Mouse (Mus musculus): ENCODE results near the gene Atxn10. TPM values are rescaled to one million over a fixed set of nuclear protein-coding genes. Genes with fewer than 3 reads are reported as not detected.
A peak's percentile ranks its signal among the peaks of the same experiment; 100 is the strongest.

Gene Atxn10
- polyA plus RNA-seq, 1 experiment from 2014 or later, result 182 TPM

- no peaks in the 10 kb centered on the region for H3K9me3 ChIP-seq (replicated peaks)
- H3K36me3 ChIP-seq, result peaks cover 34% of the 10 kb centered on the region
- no peak overlapping the region for H3K9ac ChIP-seq
- H3K27ac ChIP-seq, result 0 out of 2 replicates have a peak overlapping the region, but pooled peaks have one; percentile 4
- no peak overlapping the region for H3K4me3 ChIP-seq
- no peaks in the 10 kb centered on the region for H3K27me3 ChIP-seq
- no peak for ATAC-seq (replicated peaks; ENCODE audit: insufficient number of reproducible peaks, insufficient read depth, low FRiP score, low read depth)
- H3K4me2 ChIP-seq, result no peak overlapping the region
- 82% methylated on average over 4 of the region's 4 CpGs for WGBS
- H3K4me1 ChIP-seq (replicated peaks), result peaks cover 9% of the 10 kb centered on the region; the same call in 1 of the 2 replicates
Measured at GRCm38 (mm10) chr15:85359901-85360300, 23.9 kb downstream of the Atxn10 start.

GRCm38 (mm10) chr15:85364366-85364765 lies 28.3 kb downstream of the Atxn10 start:
- no peak overlapping the region for H3K4me2 ChIP-seq
- 87% methylated on average over 3 of the region's 3 CpGs for WGBS
- no peaks in the 10 kb centered on the region for H3K9me3 ChIP-seq (replicated peaks)
- H3K9ac ChIP-seq, result no peak overlapping the region
- H3K36me3 ChIP-seq, result peaks cover 53% of the 10 kb centered on the region
- H3K27me3 ChIP-seq, result no peaks in the 10 kb centered on the region
- H3K4me1 ChIP-seq (replicated peaks), result peaks cover under 1% of the 10 kb centered on the region; the same call in 1 of the 2 replicates
- no peak for ATAC-seq (replicated peaks; ENCODE audit: insufficient number of reproducible peaks, insufficient read depth, low FRiP score, low read depth)
- no peak overlapping the region for H3K27ac ChIP-seq
- H3K4me3 ChIP-seq, result no peak overlapping the region

DNA sequence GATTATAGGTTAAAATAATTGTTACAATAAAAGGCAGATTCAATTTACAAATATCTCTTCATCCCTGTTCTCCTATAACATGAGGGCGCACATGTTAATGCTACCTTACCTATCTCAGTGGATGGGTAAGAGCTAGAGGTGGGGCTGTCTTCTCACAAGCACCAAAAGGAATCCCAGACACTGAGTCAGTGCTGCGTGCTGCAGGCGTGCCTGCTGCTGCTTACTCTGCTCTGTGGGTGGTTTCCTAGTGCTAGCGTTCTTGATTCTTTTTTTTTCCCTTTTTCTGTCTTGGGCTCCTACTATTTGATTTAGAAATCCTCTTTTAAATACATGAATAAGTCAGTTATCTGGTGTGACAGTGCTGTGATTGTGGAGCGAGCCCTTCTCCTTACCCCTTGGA lies 30.9 kb downstream of the Atxn10 start:
- Histone ChIP-seq H3K36me3 (peaks cover 34% of the 10 kb centered on the region), H3K4me2 (no peak overlapping the region), H3K4me3 (no peak overlapping the region), H3K9ac (no peak overlapping the region), H3K4me1 (replicated peaks) (no peaks in the 10 kb centered on the region), H3K27ac (no peak overlapping the region), H3K27me3 (no peaks in the 10 kb centered on the region), H3K9me3 (replicated peaks) (no peaks in the 10 kb centered on the region)
- ATAC-seq (replicated peaks; ENCODE audit: insufficient number of reproducible peaks, insufficient read depth, low FRiP score, low read depth), result no peak
- 78% methylated on average over 5 of the region's 5 CpGs for WGBS

- Histone ChIP-seq H3K27me3 (no peaks in the 10 kb centered on the region), H3K4me2 (no peak overlapping the region), H3K9me3 (replicated peaks) (no peaks in the 10 kb centered on the region), H3K4me3 (no peak overlapping the region), H3K4me1 (replicated peaks) (no peaks in the 10 kb centered on the region), H3K27ac (no peak overlapping the region), H3K9ac (no peak overlapping the region), H3K36me3 (peaks cover 22% of the 10 kb centered on the region)
- 55% methylated on average over 3 of the region's 3 CpGs for WGBS
- no peak for ATAC-seq (replicated peaks; ENCODE audit: insufficient number of reproducible peaks, insufficient read depth, low FRiP score, low read depth)
Measured at GRCm38 (mm10) chr15:85369765-85370164, 33.7 kb downstream of the Atxn10 start.

- H3K4me2 ChIP-seq, result no peak overlapping the region
- H3K4me3 ChIP-seq, result no peak overlapping the region
- no peaks in the 10 kb centered on the region for H3K4me1 ChIP-seq (replicated peaks)
- no peak for ATAC-seq (replicated peaks; ENCODE audit: insufficient number of reproducible peaks, insufficient read depth, low FRiP score, low read depth)
- no peak overlapping the region for H3K9ac ChIP-seq
- no peaks in the 10 kb centered on the region for H3K27me3 ChIP-seq
- peaks cover 21% of the 10 kb centered on the region for H3K36me3 ChIP-seq
- no peaks in the 10 kb centered on the region for H3K9me3 ChIP-seq (replicated peaks)
- H3K27ac ChIP-seq, result no peak overlapping the region
Measured at GRCm38 (mm10) chr15:85373125-85373524, 37.1 kb downstream of the Atxn10 start.

DNA sequence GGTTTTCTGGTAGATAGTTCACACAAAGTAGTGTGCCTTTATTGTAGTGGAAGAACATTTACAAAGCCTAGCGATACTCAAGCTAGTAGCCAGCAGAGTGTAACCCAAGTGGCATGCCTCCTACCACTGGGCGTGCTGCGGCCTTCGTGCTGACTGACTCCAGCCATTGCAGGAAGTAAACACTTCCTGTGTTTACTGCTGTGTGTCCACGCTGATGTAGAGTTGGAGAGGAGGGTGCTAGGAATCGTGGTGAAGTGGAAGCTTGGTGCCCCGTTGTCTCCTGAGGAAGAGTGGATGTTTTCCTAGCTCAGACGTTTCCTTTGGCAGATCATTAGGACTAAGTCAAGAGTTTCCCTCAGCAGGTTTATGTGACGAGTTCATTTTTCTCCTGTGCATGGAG lies 47.4 kb downstream of the Atxn10 start:
- no peak overlapping the region for H3K4me3 ChIP-seq
- H3K27ac ChIP-seq, result no peak overlapping the region
- 0 out of 2 replicates have a peak, but pooled peaks cover 4% of the 10 kb centered on the region for H3K4me1 ChIP-seq (replicated peaks)
- peaks cover 25% of the 10 kb centered on the region for H3K36me3 ChIP-seq
- no peak overlapping the region for H3K4me2 ChIP-seq
- 72% methylated on average over 9 of the region's 9 CpGs for WGBS
- H3K9ac ChIP-seq, result no peak overlapping the region
- H3K9me3 ChIP-seq (replicated peaks), result no peaks in the 10 kb centered on the region
- ATAC-seq (replicated peaks; ENCODE audit: insufficient number of reproducible peaks, insufficient read depth, low FRiP score, low read depth), result no peak
- no peaks in the 10 kb centered on the region for H3K27me3 ChIP-seq

- Histone ChIP-seq H3K9ac (no peak overlapping the region), H3K9me3 (replicated peaks) (no peaks in the 10 kb centered on the region), H3K27ac (no peak overlapping the region), H3K36me3 (peaks cover 21% of the 10 kb centered on the region), H3K27me3 (no peaks in the 10 kb centered on the region), H3K4me3 (no peak overlapping the region), H3K4me2 (no peak overlapping the region), H3K4me1 (replicated peaks) (no peaks in the 10 kb centered on the region)
- ATAC-seq (replicated peaks; ENCODE audit: insufficient number of reproducible peaks, insufficient read depth, low FRiP score, low read depth), result no peak
- 87% methylated on average over 3 of the region's 3 CpGs for WGBS
Measured at GRCm38 (mm10) chr15:85388696-85389095, 52.7 kb downstream of the Atxn10 start.

GRCm38 (mm10) chr15:85389915-85390314 lies 53.9 kb downstream of the Atxn10 start:
- no peak for ATAC-seq (replicated peaks; ENCODE audit: insufficient number of reproducible peaks, insufficient read depth, low FRiP score, low read depth)

GRCm38 (mm10) chr15:85395360-85395759 lies 59.3 kb downstream of the Atxn10 start:
- 89% methylated on average over 9 of the region's 9 CpGs for WGBS
- H3K27ac ChIP-seq, result no peak overlapping the region
- H3K4me3 ChIP-seq, result no peak overlapping the region
- H3K4me2 ChIP-seq, result no peak overlapping the region
- H3K27me3 ChIP-seq, result no peaks in the 10 kb centered on the region
- ATAC-seq (replicated peaks; ENCODE audit: insufficient number of reproducible peaks, insufficient read depth, low FRiP score, low read depth), result no peak
- H3K9ac ChIP-seq, result no peak overlapping the region
- no peaks in the 10 kb centered on the region for H3K9me3 ChIP-seq (replicated peaks)
- H3K4me1 ChIP-seq (replicated peaks), result no peaks in the 10 kb centered on the region
- H3K36me3 ChIP-seq, result peaks cover 32% of the 10 kb centered on the region

More at GRCm38 (mm10) chr15:85389915-85390314, 53.9 kb downstream of the Atxn10 start:
- Histone ChIP-seq H3K9me3 (replicated peaks) (no peaks in the 10 kb centered on the region), H3K4me2 (no peak overlapping the region), H3K36me3 (peaks cover 17% of the 10 kb centered on the region), H3K4me1 (replicated peaks) (no peaks in the 10 kb centered on the region), H3K27me3 (no peaks in the 10 kb centered on the region), H3K4me3 (no peak overlapping the region), H3K27ac (no peak overlapping the region), H3K9ac (no peak overlapping the region)
- 84% methylated on average over 4 of the region's 4 CpGs for WGBS

- H3K27ac ChIP-seq, result no peak overlapping the region
- no peaks in the 10 kb centered on the region for H3K9me3 ChIP-seq (replicated peaks)
- peaks cover 10% of the 10 kb centered on the region; the same call in 1 of the 2 replicates for H3K36me3 ChIP-seq
- H3K27me3 ChIP-seq, result no peaks in the 10 kb centered on the region
- 78% methylated on average over 7 of the region's 7 CpGs for WGBS
- no peak for ATAC-seq (replicated peaks; ENCODE audit: insufficient number of reproducible peaks, insufficient read depth, low FRiP score, low read depth)
- peaks cover 9% of the 10 kb centered on the region; the same call in 1 of the 2 replicates for H3K4me1 ChIP-seq (replicated peaks)
- no peak overlapping the region for H3K4me3 ChIP-seq
- no peak overlapping the region for H3K9ac ChIP-seq
- H3K4me2 ChIP-seq, result no peak overlapping the region
Measured at GRCm38 (mm10) chr15:85401926-85402325, 65.9 kb downstream of the Atxn10 start.

DNA sequence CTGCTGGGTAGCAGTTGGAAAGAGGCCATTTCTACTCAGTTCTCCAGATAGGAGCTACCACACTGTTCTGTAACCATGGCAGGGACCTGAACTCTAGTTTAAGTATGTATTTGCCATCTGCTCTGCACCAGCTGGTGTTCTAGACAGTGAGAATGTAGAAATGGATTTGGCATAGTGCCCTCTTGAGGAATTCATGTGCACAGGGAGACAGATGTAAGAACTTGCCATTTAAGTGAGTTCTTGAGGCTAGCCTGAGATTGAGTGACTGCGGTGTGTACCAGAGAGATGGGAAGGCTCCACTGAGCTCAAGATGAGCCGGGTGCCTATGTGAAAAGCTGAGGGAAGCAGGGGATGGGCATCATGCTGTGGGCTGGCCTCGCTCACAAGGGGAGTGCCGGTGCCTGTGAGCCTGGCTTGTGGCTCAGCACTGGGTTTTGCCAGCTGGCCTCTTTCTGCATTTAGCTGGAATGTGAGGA lies 67.2 kb downstream of the Atxn10 start:
- ATAC-seq (replicated peaks; ENCODE audit: insufficient number of reproducible peaks, insufficient read depth, low FRiP score, low read depth), result no peak
- peaks cover 4% of the 10 kb centered on the region; the same call in 1 of the 2 replicates for H3K36me3 ChIP-seq
- 72% methylated on average over 4 of the region's 4 CpGs for WGBS
- H3K4me2 ChIP-seq, result no peak overlapping the region
- no peak overlapping the region for H3K4me3 ChIP-seq
- H3K9ac ChIP-seq, result no peak overlapping the region
- H3K27me3 ChIP-seq, result no peaks in the 10 kb centered on the region
- no peak overlapping the region for H3K27ac ChIP-seq
- no peaks in the 10 kb centered on the region for H3K9me3 ChIP-seq (replicated peaks)
- H3K4me1 ChIP-seq (replicated peaks), result peaks cover 17% of the 10 kb centered on the region

- no peaks in the 10 kb centered on the region for H3K9me3 ChIP-seq (replicated peaks)
- peaks cover 24% of the 10 kb centered on the region for H3K4me1 ChIP-seq (replicated peaks)
- H3K27ac ChIP-seq, result no peak overlapping the region
- no peak for ATAC-seq (replicated peaks; ENCODE audit: insufficient number of reproducible peaks, insufficient read depth, low FRiP score, low read depth)
- no peak overlapping the region for H3K4me3 ChIP-seq
- H3K9ac ChIP-seq, result no peak overlapping the region
- no peak overlapping the region for H3K4me2 ChIP-seq
- no peaks in the 10 kb centered on the region for H3K27me3 ChIP-seq
- WGBS, result 85% methylated on average over 4 of the region's 4 CpGs
- peaks cover 4% of the 10 kb centered on the region; the same call in 1 of the 2 replicates for H3K36me3 ChIP-seq
Measured at GRCm38 (mm10) chr15:85404739-85405138, 68.7 kb downstream of the Atxn10 start.

Data from heart, embryonic 15.5 days (tissue).